Mouse (Mus musculus): ENCODE measurements at regions not wholly inside any gene's neighbourhood (a gene's known extent, or its start where the extent isn't known, plus 50 kb on each side); places are given as distances from the start of the nearest gene placed in this dataset.

DNA sequence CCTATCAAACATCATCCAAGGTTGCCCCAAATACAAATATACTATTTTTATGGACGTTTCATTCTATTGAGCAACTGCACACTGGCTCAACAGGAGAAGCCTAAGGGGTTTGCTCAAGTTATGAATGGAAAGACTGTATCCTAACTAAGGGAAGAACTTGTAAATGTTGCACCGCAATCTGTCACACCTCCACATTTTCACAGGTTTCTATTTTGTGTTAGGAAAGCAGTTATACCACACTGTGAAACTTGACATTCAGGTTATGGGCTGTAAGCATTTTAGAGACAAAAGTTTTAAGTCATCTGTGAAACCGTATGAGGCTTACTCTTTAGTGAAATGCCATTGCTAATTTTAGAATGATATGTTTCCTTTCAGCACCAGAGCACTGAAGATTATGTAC lies 693.3 kb downstream of the Epha4 start:
- TF ChIP-seq NELFE (IDR thresholded peaks at IDR 0.05; ENCODE audit: low read depth, low read length) (no peak), EP300 (IDR thresholded peaks at IDR 0.05; ENCODE audit: low read length) (no peak), POLR2A (IDR thresholded peaks at IDR 0.05; ENCODE audit: low read depth, low read length) (no peak), CTCF (conservative IDR thresholded peaks at IDR 0.05 in 1 of 2, IDR thresholded peaks at IDR 0.05 in 1 of 2; ENCODE audit: low read depth in 2 of 2, low read length in 2 of 2) (no peak), USF1 (IDR thresholded peaks at IDR 0.05; ENCODE audit: low read depth, low read length) (no peak), JUND (conservative IDR thresholded peaks at IDR 0.05; ENCODE audit: low read depth, low read length) (no peak), JUN (IDR thresholded peaks at IDR 0.05; ENCODE audit: insufficient read depth, low read depth, low read length) (no peak), ZKSCAN1 (IDR thresholded peaks at IDR 0.05; ENCODE audit: borderline replicate concordance, low read depth, low read length) (no peak), PAX5 (IDR thresholded peaks at IDR 0.05; ENCODE audit: low read length) (no peak), MAX (IDR thresholded peaks at IDR 0.05; ENCODE audit: low read length) (no peak), CHD2 (IDR thresholded peaks at IDR 0.05; ENCODE audit: low read length) (no peak)

Data from CH12.LX (cell line).